Mouse (Mus musculus) cerebellum, adult 8-10 months (tissue): ENCODE measurements at regions not wholly inside any gene's neighbourhood (a gene's known extent, or its start where the extent isn't known, plus 50 kb on each side); places are given as distances from the start of the nearest gene placed in this dataset.
A peak's percentile ranks its signal among the peaks of the same experiment; 100 is the strongest.
"Not testable (repeated sequence)": the region's sequence is repeated elsewhere in the genome, so short reads cannot be mapped to it uniquely, and the experiment has no call there.

ENCODE experiments used
- DNase-seq: peaks from one replicate; pipeline ENCODE4 v3.0.0; 2022

GRCm38 (mm10) chr11:12589757-12590373 is 125.1 kb upstream of the Cobl start:
- DNase-seq = no peak

DNA sequence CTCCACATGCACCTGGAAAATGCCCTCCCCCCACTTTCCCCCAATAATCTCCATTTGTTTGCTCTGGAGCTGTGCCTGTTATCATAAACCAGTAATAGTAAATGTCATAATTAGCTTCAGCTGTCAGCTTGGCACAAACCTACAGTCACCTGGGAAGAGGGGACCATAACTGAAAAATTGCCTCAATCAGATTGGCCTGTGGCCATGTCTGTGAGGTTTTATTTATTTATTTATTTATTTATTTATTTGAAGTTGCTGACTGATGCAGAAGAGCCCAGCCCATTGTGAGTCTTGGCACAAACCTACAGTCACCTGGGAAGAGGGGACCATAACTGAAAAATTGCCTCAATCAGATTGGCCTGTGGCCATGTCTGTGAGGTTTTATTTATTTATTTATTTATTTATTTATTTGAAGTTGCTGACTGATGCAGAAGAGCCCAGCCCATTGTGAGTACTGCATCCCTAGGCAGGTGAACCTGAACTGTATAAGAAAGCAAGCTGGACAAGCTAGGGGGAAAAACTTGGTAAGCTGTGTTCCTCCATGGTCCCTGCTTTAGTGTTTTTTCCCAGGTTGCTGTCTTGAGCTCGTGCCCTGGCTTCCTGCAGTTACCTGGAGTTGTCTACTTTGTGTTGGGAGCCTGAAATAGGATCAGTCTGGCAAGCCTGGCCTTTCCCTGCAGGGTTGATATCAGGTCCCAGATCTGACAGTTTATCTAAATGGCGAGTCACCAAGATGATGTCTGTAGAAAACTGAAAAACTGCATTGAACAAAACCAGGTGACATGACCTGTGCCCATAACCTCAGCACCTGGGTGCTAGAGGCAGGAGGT is 120.3 kb upstream of the Cobl start:
- not testable (repeated sequence) for DNase-seq

DNA sequence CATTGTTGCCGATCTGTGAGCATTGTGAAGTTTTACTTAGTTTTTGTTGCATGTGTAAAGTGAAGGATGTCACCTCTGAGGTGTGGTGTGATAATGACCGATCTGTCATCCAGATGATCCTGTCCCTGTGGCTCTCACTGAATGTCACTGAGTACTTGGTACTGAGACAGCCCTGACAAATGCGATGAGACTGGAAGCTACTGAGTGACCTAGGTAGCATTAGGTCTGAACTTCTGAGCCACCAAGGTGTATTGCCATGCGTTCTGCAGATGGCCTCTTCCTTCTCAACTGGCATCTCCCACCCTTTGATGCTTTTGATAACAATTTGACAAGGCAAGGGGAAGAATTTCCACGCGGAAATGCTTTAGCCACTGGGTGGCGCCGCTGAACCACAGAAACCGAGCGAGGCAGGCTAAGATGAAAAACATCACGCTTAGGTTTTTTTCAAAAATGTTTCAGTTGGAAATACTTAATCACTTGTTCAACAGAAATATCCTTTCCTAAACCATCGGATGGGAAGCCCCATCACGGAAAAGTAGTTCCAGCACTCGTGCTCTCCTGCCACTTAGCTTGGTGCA is 114.3 kb upstream of the Cobl start:
- no peak for DNase-seq

DNA sequence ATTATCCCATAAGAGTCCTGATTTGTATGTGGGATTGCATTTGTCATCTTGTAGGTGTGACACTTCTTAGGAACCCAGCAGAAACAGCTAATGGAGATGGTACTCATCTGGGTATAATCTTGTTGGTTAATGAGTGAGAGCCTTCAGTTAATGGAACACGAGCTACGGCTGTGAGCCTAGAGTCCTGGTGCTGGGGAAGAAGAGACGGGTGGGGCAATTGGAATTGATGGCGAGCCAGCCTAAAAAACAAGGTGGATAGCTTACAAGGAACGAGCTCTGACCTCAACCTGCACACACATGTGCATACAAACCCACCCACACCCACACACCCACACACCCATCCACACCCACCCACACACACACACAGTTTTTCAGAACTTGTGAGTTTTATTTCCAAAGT is 94.9 kb upstream of the Cobl start:
- DNase-seq = no peak

DNA sequence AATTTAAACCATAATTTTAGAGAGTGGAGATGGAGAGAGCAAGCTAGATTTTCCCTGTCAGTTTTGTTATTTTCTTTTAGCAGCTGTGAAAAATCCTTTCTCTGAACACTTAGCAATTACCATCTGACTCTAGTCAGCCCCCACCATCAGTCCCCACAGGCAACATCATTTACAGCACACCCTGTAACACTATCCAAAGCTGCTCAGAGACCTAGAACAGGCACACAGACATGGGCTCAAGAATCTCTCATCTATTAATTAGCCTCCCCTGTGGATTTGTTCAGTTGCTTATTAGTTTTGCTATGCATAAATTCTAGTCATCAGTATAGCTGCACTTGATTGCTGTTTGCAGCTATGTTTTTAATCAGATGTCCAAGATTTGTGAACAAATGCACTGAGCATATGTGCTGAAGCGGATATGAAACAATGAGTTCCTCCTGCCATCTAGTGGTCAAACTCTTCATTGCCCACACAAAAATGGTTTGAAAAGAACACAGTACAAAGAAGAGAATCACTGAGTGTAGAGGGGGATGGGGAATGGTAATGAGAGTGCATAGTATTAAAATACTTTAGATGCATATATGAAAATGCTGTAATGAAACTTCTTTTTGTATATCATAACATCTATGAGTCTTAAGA is 94.4 kb upstream of the Cobl start:
- peak; percentile 6 for DNase-seq

DNA sequence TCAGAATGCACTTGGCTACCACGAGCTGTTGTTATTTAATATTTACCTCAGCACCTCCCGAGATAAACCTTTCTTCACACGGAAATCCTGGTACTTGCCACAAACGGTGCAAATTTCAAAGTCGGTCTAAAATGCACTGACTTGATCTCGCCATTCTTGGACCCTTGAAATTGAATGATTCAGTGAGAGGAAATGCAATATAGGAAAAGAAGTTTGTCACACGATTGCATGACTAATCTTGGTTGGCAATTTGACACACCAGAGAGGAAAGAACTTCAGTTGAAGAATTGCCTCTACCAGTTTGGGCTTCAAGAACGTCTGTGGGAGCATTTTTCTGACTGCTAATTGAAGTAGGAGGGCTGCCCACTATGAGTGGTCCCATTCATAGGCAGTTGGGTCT is 93.4 kb upstream of the Cobl start:
- no peak for DNase-seq

DNA sequence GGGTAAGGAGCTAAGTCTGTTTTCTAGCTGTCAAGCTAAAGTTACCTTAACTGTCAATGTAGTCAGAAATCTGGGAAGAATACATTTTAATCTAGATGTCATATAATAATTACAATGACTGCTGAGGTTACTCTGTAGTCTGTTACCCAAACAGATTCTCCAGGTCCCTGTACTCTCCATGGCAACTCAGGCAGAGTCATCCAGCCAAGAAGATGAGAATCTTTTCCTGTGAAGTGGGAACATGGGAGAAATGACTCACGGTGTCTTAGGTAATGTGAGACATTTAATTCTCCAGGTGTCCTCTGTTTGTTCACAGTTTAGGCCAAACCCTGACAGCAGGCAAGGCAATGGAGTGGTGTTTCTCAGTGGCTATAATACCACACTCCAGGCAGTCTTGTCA is 81.0 kb upstream of the Cobl start:
- DNase-seq = no peak

DNA sequence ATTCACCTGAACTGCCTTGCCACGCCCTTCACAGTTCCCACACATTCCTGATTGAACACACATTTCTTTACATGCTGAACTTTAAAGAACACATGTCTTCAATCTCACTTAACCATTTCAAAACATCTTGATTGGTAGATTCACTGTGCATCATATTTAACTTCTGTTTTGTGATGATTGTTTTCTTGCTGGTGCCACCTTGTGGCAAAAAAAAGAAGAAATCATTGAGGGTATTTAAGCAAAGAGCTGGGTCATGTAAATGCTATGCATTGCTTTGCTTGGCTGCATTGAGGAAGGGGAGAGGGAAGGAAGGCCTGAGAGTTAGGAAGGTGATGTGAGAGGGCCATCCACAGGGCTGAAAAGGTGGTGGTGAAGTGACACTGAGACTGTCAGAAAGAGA is 78.3 kb upstream of the Cobl start:
- DNase-seq = no peak

DNA sequence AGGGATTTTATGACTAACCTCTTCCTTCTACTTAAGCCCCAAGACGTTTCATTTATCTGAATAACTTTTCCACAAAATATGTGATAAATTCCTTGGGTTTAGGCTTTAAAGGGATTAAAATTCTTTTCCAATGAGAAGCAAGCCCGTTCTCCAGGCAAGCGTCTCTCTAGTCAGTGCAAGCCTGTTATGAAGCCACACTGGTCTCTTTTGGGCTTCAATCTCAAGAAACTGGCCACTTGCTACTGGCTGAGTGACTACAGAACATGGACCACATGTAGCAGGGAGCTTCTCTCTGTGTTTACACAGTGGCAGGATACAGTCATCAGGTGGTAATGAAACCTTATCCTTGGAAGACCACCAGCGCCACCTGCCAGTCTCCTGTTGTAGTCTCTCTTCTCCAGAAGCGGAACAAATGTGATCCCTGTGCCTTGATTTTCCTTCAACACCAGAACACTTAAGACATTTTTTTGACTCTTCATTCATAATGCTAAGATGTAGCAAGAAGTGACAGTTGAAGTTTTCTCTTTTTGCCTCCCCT is 75.6 kb upstream of the Cobl start:
- no peak for DNase-seq

- no peak for DNase-seq
Measured at GRCm38 (mm10) chr11:12535063-12535462, 70.3 kb upstream of the Cobl start.

DNA sequence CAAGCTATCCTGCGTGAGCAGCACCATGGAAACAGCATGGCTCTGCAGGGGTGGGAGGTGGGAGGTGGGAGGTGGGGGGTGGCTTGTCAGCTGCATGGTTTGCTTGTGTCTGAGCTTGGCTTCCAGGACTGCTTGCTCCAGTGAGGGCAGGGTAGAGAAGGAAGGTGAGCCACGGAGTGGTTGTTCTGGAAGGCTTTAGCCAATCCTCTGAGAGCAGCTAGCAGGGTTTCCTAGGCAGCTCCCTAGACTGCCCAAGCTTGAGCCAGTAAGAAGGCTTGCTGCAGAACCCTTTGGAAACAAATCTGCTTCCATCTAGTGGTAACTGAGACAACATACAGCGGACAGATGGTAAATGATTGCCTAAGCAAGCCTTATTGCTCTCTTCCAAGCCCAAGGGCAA is 67.5 kb upstream of the Cobl start:
- peak; percentile 3 for DNase-seq

DNA sequence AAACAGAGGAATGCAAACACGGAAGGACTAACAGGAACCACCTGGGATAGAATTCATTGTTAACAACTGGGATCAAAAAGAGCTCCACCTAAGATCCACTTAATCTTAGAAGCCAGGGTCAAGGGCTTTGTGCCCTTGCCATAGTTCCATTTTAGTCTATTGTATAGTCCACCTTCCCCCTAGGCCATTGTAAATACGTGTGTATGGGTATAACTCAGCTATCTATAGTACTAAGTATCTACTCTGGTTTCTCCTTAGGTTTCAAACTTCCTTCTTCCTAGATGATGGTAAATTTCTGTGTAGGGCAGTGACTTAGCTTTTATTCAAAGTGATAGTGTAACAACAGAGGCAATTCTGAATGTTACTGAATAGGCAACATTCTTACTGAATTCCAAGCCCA is 57.3 kb upstream of the Cobl start:
- not testable (repeated sequence) for DNase-seq

DNA sequence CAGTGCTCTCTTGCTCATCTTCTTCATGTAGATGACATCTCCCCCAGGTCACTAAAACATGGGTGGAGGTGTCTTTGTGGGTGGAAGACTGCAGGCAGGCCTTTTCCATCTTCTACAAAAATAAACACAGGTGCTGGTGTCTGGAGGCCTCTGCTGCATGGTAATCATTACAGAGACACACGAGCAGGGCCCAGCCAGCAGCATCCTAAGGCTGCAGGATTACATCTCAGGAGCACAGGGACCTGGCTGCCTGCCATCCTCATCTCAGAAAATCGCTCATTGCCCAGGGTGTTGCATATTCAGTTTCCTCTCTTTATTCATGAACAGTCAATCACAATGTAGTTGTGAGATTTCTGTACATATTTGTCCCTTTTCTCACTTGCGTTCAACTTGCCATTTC is 56.5 kb upstream of the Cobl start:
- no peak for DNase-seq

- DNase-seq = no peak
Measured at GRCm38 (mm10) chr11:12516374-12516773, 51.6 kb upstream of the Cobl start.
